Mouse (Mus musculus) urinary bladder, postnatal 36 days (tissue): ENCODE measurements around the gene Siva1.

ENCODE experiments used
- DNase-seq, 2 experiments: peaks; one replicate each; pipeline ENCODE4 v3.0.0; 2022; ENCODE audit warnings: low spot score in 2 of 2, mixed read lengths in 1 of 2

Siva1 gene

DNA sequence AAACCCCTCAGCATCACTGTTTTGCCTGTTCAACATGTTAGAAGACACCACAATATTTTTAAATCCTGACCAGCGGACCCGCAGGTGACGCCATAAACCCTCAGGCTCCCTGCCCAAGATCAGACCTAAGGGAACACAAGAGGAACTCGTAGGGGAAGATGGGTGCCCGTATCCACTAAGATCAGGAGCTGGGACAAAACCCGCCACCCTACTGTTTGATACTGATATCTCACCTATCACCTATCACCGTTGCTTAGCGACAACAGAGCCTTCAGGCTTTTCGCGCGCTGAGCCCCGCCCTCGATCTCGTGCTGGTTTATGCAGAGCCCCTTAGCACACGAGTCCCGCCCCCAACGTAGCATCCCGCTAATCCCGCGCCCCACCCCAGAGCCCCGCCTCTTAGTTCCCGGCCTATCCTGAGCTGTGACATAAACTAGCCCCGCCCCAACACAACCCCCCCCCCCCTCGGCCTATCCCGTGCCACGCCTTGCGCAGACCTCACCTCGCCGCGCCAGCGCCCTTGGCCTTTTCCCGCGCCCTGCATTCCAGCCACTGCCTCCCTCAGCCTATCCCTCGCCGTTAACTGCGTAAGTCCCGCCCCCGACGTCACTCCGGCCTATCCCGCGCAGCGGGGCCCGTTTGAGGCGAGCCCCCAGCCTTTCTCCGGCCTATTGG lies at the start of gene Siva1:
Siva1 (plus strand) TSS at position 500 of the 675 bp plus-strand sequence.
- DNase-seq = peak; percentile 97 to 99

DNA sequence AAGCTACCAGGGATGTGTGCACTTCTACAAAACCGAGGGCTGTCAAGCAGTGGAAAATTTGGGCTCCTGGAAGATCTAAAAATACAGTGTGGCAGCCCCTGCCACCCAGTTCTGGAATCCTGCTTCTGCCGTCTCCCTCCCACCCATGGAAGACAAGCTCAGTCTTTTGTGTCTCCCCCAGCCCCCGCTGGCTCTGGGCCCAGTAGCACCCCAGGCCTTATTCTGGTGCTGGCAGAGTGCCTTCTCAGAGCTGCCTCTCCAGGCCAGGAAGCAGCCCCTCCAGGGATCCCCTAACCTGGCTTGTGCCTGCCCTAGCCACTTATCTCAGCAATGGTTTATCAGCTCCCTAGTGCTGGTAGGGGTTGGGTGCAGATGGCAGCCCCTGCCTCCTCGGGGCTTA lies 49.5 kb upstream of the Siva1 start:
- DNase-seq = no peak

DNA sequence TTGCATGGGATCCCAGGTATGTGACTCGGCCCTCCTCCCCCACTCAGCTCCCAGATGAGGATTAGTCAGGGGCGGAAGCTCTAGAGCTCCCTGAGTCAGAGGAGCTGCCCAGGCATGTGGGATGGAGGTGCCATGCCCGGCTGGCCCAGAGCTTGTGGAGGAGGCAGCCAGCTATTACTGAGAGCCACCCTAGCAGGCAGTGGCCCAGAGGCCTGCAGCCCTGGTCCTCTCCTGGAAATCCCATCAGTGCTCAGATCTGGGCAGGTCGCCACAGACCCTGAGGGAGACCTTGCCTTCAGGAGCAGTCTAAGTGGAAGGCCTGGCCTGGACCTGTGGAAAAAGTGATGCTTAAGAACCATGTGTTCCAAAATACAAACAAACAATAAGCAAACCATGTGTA lies 48.9 kb upstream of the Siva1 start:
- DNase-seq = peak; percentile 55 to 72

DNA sequence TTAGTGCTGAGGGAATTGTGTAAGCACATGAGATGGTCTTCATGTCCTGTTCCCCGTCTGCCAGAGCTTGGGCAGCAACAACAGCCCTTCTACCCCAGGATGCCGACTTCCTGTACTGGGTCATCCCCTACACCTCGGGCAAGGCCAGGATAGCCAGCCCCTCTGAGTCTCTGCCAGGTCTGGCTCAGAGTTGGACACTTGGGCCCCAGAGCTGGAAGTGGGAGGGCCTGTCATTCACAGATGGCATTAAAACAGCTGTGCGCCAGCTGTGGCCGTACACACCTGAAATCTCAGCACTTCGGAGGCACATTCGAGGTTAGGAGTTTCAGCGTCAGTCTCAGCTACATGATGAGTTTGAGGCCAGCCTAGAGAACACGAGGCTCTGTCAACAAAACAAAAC lies 48.0 kb upstream of the Siva1 start:
- DNase-seq = no peak

DNA sequence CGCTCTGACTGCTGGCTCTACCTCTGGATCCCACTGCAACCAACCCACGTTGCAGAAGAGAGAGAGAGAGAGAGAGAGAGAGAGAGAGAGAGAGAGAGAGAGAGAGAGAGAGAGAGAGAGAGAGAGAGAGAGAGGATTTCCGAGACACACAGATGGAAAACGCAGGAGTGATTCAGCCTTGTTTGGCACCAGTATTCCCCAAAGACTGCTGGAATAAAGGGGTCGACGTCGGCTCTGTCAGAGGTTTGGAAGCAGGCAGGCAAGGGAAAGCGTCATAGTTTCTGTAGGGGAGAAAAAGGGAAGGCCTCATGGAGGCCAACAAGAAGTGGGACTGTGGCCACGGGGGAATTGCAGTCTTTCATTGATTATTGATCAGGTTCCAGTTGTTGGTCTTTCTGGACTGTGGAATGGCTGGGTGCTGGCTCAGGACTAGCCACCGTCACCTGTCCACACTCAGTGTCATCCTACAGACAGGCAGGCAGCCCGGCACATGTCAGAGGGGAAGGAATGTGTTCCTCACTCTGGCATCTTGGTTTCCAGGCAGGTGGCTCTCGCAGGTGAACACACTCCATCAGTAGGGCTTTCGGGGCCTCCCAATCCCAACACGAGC lies 47.5 kb upstream of the Siva1 start:
- no peak for DNase-seq

DNA sequence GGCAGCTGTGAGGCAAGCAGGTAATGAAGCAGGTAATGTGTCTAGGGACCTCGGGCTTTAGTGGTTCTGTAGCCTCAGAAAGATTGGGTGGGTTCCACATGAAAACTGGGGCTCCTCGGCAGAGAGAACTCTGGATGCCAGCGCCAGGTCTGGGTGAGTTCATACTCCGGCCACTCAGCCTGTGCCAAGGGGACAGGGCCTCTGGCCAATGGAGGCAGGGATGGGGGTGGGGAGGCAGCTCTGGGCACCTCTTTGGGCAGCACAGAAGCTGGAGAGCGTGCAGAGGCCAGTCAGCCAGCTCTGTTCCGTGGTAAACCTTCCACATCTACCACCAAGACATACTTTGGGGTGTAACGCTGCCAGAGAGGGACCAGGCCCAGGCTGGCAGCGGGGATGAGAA lies 46.9 kb upstream of the Siva1 start:
- peak in 1 of 2 experiments; percentile 57 for DNase-seq

DNA sequence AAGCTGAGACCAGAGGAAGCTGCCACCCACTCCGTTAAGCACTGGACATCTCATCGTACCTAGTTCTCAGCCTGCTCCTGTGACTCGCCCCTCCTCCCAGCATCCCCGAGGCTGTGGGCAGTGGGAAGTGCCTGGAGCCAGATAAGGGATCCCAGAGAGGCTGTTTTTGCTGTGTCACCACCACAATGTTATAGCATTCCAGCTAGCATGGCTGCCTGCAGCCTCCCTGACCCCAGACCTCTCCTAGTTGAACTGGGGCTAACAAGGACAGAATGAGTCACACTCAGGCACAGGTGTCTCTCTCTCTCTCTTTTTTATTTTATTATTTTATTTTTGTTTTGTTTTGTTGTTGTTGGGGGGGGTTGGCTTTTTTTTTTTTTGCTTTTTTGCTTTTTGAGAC lies 45.3 kb upstream of the Siva1 start:
- DNase-seq = no peak

DNA sequence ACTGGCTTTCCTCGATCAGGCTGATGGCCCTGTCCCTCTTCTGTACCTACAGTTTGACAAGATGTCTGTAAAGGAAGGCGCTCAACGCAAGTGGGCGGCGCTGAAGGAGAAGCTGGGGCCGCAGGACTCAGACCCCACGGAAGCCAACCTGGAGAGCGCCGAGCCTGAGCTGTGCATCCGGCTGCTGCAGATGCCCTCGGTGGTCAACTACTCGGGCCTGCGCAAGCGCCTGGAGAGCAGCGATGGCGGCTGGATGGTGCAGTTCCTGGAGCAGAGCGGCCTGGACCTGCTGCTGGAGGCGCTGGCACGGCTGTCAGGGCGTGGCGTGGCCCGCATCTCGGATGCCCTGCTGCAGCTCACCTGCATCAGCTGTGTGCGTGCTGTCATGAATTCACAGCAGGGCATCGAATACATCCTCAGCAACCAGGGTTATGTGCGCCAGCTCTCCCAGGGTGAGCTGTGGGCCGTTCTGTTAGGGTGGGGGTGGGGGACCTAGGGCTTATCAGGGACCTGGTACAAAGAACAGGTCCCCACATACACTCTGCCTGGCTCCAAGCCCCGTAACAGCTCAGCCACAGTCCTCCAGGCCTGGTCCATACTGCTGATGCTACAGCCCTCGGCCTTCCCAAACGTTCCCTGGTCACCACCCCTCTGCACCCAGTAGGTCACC lies 44.4 kb upstream of the Siva1 start:
- no peak for DNase-seq

DNA sequence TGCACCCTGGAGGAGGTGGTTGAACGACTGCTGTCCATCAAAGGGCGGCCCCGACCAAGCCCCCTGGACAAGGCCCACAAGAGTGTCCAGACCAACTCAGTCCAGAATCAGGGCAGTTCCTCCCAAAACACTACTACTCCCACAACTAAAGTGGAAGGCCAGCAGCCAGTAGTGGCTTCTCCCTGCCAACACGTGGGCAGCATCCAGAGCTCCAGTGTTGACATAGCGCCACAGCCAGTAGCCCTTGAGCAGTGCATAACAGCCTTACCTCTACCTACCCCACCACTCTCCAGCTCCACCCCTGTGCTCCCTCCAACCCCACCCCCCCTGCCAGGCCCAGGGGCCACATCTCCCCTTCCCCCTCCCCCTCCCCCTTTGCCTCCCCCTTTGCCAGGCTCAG lies 40.5 kb upstream of the Siva1 start:
- DNase-seq = no peak

DNA sequence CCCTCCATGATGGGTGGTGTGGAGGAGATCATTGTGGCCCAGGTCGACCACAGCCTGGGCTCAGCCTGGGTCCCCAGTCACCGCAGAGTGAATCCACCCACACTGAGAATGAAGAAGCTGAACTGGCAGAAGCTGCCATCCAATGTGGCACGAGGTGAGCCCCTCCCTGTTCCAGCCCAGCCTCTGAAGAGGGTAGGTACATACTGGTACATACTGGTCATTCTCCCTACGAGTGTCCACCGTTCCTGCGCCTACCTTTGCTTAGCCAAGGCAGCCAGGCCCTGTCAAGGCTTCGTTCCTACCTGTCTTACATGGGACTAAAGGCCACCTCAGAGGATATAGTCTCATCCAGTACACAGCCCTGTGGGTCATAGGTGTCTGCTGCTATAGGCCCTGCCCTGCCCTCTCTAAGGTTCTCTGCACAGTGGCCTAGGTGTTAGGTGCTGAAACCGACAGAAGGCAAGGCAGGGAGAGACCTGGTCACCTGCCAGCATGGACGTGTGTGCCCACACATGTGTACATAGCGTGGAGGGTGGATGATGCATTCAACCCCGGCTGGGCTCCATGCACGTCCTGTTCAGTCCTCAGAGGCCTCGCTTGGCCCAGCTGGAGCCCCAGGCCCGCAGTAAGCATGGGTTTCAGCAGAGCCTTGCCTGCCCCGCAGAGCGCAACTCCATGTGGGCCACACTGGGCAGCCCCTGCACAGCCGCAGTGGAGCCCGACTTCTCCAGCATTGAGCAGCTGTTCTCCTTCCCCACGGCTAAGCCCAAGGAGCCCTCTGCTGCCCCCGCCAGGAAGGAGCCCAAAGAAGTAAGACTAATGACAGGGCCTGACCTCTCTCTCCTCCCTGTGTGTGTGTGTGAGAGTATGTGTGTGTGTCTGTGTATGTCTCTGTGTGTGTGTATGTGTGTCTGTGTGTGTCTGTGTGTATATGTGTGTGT lies 39.5 kb upstream of the Siva1 start:
- no peak for DNase-seq

DNA sequence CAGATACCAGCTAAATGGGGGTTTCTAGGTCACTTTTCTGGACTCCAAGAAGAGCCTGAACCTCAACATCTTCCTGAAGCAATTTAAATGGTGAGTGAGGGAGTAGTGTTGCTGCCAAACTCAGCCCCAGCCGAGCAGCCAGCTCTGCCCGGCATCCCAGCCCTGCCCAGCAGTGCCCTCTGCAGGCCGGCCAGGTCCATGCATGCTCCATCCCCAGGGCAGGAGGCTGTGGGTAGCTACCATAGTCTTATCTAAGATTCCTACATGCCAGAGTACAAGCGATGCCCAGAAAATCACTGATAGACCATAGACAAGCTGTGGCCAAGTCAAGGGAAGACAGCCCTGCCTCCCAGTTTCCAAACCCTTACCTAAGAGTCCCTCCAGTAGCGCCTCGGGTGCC lies 38.7 kb upstream of the Siva1 start:
- DNase-seq = peak; percentile 75 to 79

DNA sequence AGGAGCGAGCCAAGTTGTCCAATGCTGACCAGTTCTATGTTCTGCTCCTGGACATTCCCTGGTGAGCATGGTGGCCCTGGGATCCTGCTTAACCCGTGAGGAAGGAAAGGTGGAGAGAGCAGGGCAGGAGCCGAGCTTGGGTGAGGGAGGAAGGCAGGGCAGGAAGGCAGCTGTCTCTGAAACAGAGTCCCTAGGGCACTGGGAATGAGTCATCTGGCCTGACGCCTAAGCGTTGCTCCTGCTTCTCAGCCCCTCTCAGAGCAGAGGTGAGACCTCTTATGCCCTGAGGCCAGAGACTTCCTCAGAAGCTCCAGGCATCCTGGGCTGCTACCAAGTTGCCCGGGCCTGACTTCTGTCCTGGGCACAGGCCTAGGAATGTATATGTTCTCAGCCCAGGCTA lies 37.5 kb upstream of the Siva1 start:
- no peak for DNase-seq

DNA sequence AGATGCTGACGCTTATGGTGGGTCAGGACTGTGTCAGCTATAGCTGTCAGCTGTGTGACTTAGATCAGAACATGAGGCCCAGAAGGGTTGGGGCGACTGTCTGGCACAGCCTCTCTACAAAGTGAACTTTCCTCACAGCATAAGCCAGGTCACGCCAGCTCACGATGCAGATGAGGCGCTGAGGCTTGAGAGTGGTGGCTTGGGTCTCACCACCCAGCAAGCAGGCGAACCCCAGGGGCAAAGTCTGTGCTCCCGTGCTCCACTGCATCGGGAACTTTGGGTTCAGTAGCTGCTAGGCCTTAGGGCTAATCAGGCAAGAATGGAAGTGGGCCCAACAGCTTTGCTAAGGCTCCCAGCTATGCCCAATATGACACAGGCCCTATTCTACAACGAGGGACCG lies 35.4 kb upstream of the Siva1 start:
- DNase-seq = no peak

DNA sequence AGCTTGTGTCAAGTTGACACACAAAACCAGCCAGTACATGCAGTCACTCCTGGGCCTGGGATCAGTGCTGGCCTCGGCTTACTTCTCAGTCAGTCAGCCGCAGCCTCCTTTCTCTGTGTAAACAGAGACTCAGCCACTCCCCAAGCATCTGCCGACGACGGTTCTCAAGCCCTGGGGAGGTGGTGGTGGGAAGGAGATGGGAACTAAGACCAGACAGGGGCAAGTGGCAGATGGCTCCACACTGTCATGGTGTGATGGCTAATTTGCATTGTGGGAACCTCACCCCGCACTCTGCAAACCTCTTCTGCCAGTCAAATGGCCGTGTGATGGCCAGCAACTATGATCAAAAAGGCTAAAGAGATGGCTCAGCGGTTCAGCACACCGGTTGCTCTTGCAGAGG lies 27.8 kb upstream of the Siva1 start:
- DNase-seq = no peak

DNA sequence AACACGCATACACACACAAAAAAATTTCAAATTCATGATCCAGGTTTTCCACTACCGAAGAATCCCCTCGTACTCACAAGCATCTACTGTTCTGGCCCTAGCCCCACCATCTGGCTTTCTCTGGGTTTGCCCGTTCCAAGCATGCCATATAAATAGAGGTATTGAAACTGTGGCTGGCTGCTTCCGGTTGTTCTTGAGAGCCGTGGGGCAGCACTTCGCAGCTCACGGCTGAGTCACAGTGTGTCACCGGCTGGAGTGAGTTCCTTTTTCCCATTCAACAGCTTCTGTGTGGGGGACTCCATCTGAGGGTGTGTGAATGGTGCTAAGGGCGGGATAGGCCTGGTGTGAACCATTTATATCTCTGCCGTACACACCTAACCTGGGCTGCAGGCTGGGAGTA lies 27.3 kb upstream of the Siva1 start:
- no peak for DNase-seq

DNA sequence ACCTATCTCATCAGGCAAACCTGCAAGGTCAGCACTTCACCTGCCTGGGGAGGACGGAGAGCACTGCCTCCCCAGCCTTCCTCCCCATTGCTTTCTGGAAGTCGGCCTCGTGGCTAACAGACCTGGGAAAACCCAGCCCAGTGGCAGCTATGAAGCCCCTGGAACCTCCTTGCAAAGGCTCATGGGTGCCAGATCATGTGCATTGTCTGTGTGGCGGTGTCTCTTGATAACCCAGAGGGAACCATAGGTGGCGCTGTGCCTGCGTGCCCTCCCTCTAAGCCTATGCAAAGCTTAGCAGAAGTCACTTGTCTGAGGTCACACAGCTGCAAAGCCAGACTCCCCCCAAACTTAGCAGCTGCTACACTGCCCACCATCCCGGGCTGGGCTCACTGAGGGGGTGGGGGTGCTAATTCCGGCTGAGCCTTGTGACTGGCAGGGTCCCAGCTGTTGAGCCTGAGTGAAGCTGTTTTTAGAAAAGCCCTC lies 26.5 kb upstream of the Siva1 start:
- peak in 1 of 2 experiments; percentile 62 for DNase-seq

DNA sequence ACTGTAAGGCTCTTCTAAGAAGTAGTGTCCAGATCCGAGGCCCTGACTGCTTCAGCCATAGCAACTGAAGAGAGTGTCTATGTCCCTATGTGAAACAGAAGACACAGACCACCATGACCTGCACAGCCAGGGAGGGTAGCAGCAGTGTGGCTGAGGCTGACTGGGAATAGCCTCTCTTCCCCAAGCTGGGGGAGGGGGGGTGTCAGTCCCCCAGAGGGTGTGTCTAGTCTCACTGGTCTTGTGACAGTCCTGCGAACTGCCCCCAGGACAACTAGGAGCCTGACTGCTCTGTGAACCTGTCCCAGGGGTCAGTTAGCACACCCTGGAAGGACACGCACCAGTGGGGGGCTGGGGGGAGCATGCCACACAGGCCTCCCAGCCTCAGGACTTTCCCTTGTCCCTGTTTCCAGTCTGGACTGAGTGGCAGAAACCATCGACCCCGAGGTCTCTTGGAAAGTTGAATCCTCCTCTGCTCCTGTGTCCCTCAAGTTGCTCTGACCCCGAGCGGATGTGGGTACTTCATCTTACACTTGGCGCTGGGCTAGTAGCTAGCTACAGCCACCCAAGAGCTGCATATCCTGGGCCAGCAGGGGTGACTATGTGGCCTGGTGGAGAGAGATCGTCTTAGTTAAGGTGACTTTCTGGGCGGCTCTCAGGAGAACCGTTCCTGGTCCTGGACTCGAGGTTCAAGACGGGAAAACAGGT lies 25.3 kb upstream of the Siva1 start:
- DNase-seq = no peak

DNA sequence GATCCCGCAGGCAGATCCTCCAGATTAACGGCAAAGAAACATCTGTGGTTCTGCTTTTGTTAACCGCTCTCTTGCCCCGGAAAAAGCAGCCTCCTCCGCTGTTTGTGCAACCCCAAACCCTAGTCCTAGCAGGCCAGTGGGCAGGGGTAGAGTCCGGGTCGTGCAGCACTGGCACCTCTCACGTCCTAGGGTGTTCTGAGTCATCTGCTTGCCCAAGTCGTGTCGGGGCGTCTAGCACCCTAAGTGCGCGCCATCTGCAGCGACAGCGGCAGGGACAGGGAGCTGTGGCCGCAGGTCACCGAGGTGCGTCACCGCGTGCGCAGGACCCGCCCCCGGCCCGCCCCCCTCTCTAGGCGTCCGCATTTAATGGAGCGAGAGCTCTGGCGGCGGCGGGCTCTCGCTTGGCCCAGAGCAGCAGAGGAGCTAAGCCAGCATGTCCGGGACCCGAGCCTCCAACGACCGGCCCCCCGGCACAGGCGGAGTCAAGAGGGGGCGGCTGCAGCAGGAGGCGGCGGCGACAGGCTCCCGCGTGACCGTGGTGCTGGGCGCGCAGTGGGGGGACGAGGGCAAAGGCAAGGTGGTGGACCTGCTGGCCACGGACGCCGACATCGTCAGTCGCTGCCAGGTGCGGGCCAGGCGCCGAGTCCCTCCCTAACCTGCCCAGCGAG lies 24.7 kb upstream of the Siva1 start, which contains the start of gene Adssl1:
Adssl1 (plus strand) TSS at position 360 of the 668 bp plus-strand sequence.
- DNase-seq = peak; percentile 38 to 42

DNA sequence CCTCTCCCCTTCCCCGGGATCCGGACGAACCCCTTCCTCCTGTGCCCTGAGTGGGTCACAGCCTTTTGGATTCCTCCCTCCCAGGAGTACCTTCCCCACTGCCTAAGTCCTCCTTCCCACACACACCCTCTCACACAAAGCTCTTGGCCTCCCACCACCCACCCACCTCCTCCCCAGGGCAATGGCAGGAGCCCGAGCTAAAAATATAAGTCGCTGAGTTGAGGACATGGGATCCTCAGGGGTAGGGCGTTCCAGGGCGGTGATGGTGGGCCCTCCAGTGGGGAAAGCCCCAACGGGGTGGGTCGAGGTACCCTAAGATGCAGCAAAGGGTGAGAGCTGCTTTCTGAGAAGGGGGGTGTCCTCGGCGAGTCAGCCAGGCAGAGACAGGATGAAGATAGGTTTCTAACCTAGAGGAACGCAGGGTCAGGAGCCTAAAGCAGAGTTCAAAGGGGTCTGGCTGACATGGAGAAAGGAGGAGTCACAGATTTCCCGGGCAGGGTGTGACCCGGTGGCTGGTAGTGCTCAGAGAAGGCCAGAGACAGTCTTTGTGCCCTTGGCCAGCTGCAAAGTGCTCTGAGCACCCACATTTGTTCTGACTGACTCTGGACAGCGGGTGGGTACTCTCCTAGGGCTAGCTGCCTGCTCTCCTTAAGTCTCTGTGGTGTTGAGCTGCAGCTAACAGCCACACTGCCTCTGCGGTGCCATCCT lies 24.0 kb upstream of the Siva1 start:
- no peak for DNase-seq

DNA sequence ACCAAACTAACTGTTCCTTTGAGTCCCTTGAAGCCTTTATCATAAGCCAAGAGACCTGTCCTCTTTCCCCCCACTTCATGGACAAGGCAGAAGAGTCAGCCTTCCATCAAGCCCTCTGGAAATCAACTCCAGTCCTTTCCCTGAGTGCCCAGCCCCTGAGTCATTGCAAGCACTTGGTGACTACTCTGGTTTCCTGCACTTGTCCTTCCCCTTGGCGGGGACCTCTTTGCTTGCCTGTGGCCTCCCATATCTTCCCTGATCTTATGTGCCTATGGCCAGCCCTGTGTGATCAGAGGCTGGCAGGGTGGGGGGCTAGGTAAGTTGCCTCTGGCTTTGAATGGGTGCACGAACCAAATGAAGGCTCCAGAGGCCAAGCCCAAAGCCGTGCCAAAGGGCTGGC lies 22.6 kb upstream of the Siva1 start:
- DNase-seq = no peak
